Mouse (Mus musculus): ENCODE results near the gene Nckap1l.

GRCm38 (mm10) chr15:103498157-103498556 is 44.6 kb downstream of the Nckap1l start:
- TF ChIP-seq POLR2A (IDR thresholded peaks at IDR 0.05; ENCODE audit: low read depth, low read length) (no peak), CTCF (IDR thresholded peaks at IDR 0.05; ENCODE audit: extremely low read depth, insufficient read depth, insufficient read length, insufficient replicate concordance) (no peak)
